Mouse (Mus musculus) ovary, postnatal 14 days (tissue): ENCODE measurements around the gene Atn1.

Source experiments
- DNase-seq: peaks from one replicate; pipeline ENCODE4 v3.0.0; 2022; ENCODE audit warnings: low spot score

Gene Atn1

GRCm38 (mm10) chr6:124767920-124768703, 11.8 kb upstream of the Atn1 start:
- no peak for DNase-seq

- no peak for DNase-seq
Observed at GRCm38 (mm10) chr6:124767536-124767919, 11.2 kb upstream of the Atn1 start.

- DNase-seq = no peak
Observed at GRCm38 (mm10) chr6:124765951-124766350, 9.6 kb upstream of the Atn1 start.

- peak; percentile 77 for DNase-seq
Observed at GRCm38 (mm10) chr6:124759259-124759658, 2.9 kb upstream of the Atn1 start.

GRCm38 (mm10) chr6:124758849-124759232, 2.5 kb upstream of the Atn1 start:
- no peak for DNase-seq

GRCm38 (mm10) chr6:124757909-124758848, 1.9 kb upstream of the Atn1 start:
- DNase-seq = no peak

GRCm38 (mm10) chr6:124757351-124757880, 1.1 kb upstream of the Atn1 start:
- no peak for DNase-seq

GRCm38 (mm10) chr6:124756652-124757350, 477 bp upstream of the Atn1 start:
- DNase-seq = peak; percentile 77

GRCm38 (mm10) chr6:124755306-124755705, 1.0 kb downstream of the Atn1 start:
- no peak for DNase-seq

GRCm38 (mm10) chr6:124753861-124754260, 2.5 kb downstream of the Atn1 start:
- DNase-seq = no peak

- no peak for DNase-seq
Observed at GRCm38 (mm10) chr6:124750405-124750804, 5.9 kb downstream of the Atn1 start.

- no peak for DNase-seq
Observed at GRCm38 (mm10) chr6:124746654-124747632, 9.4 kb downstream of the Atn1 start.

GRCm38 (mm10) chr6:124746296-124746605, 10.1 kb downstream of the Atn1 start:
- no peak for DNase-seq

GRCm38 (mm10) chr6:124745490-124746295, 10.6 kb downstream of the Atn1 start:
- peak; percentile 94 for DNase-seq

- DNase-seq = no peak
Observed at GRCm38 (mm10) chr6:124744755-124745321, 11.5 kb downstream of the Atn1 start.

GRCm38 (mm10) chr6:124743647-124744046, 12.7 kb downstream of the Atn1 start:
- no peak for DNase-seq

GRCm38 (mm10) chr6:124742839-124743514, 13.3 kb downstream of the Atn1 start:
- no peak for DNase-seq

- no peak for DNase-seq
Observed at GRCm38 (mm10) chr6:124741842-124742241, 14.5 kb downstream of the Atn1 start.
